Mouse (Mus musculus) liver, embryonic 15.5 days (tissue): ENCODE measurements around the gene A630001G21Rik. TPM values are rescaled to one million over a fixed set of nuclear protein-coding genes. Genes with fewer than 3 reads are reported as not detected.
A peak's percentile ranks its signal among the peaks of the same experiment; 100 is the strongest.

Experiments used
- ATAC-seq: fragments of 200-750 bp; cut with Nextera tagmentation; 2 replicates; pipeline ENCODE4 v1.8.0; 2017; ENCODE audit warnings: moderate number of reproducible peaks, mild to moderate bottlenecking, moderate library complexity; ENCODE audit not compliant: insufficient read depth
- H3K27ac ChIP-seq: fragments of 300-500 bp; sonication (generic); replicated peaks from 2 replicates; pipeline ENCODE4 v1.5.1; 2015; ENCODE audit warnings: mild to moderate bottlenecking, inconsistent platforms
- H3K27me3 ChIP-seq: fragments of 300-500 bp; sonication (generic); 2 replicates; pipeline ENCODE4 v1.6.1; 2015; ENCODE audit warnings: mild to moderate bottlenecking, inconsistent platforms
- H3K36me3 ChIP-seq: fragments of 300-500 bp; sonication (generic); replicated peaks from 2 replicates; pipeline ENCODE4 v1.6.1; 2015; ENCODE audit warnings: moderate library complexity, mild to moderate bottlenecking, inconsistent platforms
- H3K4me1 ChIP-seq: fragments of 300-500 bp; sonication (generic); replicated peaks from 2 replicates; pipeline ENCODE4 v1.6.1; 2015; ENCODE audit warnings: inconsistent platforms
- H3K4me2 ChIP-seq: fragments of 300-500 bp; sonication (generic); 2 replicates; pipeline ENCODE4 v1.6.1; 2015; ENCODE audit warnings: moderate library complexity, mild to moderate bottlenecking, inconsistent platforms
- H3K4me3 ChIP-seq: fragments of 300-500 bp; sonication (generic); replicated peaks from 2 replicates; pipeline ENCODE4 v1.5.1; 2015; ENCODE audit warnings: mild to moderate bottlenecking, inconsistent platforms
- H3K9ac ChIP-seq: fragments of 300-500 bp; sonication (generic); 2 replicates; pipeline ENCODE4 v1.6.1; 2015; ENCODE audit warnings: moderate library complexity, mild to moderate bottlenecking, inconsistent platforms
- H3K9me3 ChIP-seq: fragments of 300-500 bp; sonication (generic); replicated peaks from 2 replicates; pipeline ENCODE4 v1.6.1; 2016; ENCODE audit warnings: inconsistent platforms
- WGBS: fragments of 180-500 bp; shearing (Covaris S2); methylation state at CpG from one replicate; pipeline ENCODE4 v1.1.7; 2015; ENCODE audit warnings: mixed read lengths; ENCODE audit not compliant: insufficient replicate concordance; 5-methylcytosine and 5-hydroxymethylcytosine counted together
- polyA plus RNA-seq: library from polyadenylated mRNA; unstranded; fragments of >200 nt; fragmentation: Nextera tagmentation; extraction: Ambion mirVana; gene quantifications from 2 replicates; pipeline ENCODE4 v1.2.1, GENCODE M21; 2015

A630001G21Rik gene
- polyA plus RNA-seq, 1 experiment from 2014 or later = 2.8 TPM

DNA sequence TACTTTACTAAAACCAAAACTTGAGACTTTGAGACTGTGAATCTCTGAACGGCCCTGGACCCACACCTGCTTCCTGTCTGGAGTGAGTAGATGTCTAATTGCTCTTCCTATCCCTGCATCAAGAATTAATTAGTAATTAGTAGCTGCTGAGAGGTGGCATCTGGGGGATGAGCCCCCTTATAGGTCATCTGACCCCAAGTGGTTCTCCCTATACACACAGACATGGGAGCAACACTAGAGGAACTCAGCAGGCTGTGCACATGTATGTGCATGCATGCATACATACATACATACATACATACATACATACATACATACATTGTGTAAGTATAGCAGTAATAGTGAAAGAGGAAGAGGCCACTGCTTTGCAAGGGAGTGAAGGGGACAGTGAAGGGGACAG, 43.9 kb downstream of the A630001G21Rik start:
- Histone ChIP-seq H3K27ac (0 out of 2 replicates have a peak overlapping the region, but pooled peaks have one; percentile 74), H3K4me1 (peaks cover 11% of the 10 kb centered on the region), H3K9ac (no peak overlapping the region), H3K36me3 (no peaks in the 10 kb centered on the region), H3K4me2 (peak overlapping the region; percentile 70; the same call in 1 of the 2 replicates), H3K9me3 (no peaks in the 10 kb centered on the region), H3K27me3 (no peaks in the 10 kb centered on the region), H3K4me3 (no peak overlapping the region)
- 50% methylated on average over 1 of the region's 1 CpGs for WGBS
- ATAC-seq = no peak

DNA sequence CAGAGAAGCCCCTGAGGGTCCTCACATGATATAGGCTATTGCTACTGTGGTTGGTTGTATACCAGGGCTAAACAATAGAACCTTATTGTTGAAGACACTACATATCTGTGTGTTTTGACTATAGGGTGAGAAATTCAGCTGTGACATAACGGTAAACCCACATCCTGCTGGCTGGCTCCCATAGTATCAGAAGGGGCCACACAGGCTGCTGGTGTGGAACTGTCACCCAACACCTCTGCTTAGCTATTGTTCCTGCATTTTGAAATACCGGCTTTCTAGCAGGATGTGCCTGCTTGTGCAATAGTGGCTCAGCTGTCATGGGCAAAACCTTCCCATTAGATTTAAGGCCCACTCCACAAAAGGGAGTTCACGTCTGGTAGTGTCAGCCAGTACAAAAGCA, 45.9 kb downstream of the A630001G21Rik start:
- Histone ChIP-seq H3K36me3 (no peaks in the 10 kb centered on the region), H3K9me3 (no peaks in the 10 kb centered on the region), H3K27me3 (no peaks in the 10 kb centered on the region), H3K9ac (no peak overlapping the region), H3K4me2 (no peak overlapping the region), H3K4me3 (no peak overlapping the region), H3K27ac (0 out of 2 replicates have a peak overlapping the region, but pooled peaks have one; percentile 31), H3K4me1 (peaks cover 11% of the 10 kb centered on the region)
- no peak for ATAC-seq
- 45% methylated on average over 3 of the region's 3 CpGs for WGBS

DNA sequence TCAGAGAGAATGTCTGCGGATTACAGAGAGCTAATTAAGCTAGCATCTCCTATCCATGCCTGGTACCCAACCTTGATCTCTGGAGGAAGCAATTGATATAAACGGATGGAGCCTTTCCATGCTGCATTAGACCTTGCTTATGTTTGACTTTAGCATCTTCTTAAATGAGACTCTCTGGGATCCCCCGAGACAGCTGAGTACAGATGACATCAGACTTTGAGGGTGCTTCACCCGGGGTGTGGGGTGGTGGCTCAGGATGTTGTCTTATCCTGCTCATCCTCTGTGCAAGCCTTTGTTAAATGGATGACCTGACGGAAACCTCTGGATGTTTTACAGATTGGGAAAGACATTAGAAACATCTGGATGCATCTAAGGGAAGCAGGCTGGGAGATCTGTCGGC, 48.0 kb downstream of the A630001G21Rik start:
- Histone ChIP-seq H3K4me2 (no peak overlapping the region), H3K27me3 (no peaks in the 10 kb centered on the region), H3K9ac (no peak overlapping the region), H3K27ac (no peak overlapping the region), H3K4me3 (no peak overlapping the region), H3K36me3 (no peaks in the 10 kb centered on the region), H3K4me1 (peaks cover 4% of the 10 kb centered on the region; the same call in 1 of the 2 replicates), H3K9me3 (no peaks in the 10 kb centered on the region)
- ATAC-seq = no peak
- 55% methylated on average over 6 of the region's 6 CpGs for WGBS

DNA sequence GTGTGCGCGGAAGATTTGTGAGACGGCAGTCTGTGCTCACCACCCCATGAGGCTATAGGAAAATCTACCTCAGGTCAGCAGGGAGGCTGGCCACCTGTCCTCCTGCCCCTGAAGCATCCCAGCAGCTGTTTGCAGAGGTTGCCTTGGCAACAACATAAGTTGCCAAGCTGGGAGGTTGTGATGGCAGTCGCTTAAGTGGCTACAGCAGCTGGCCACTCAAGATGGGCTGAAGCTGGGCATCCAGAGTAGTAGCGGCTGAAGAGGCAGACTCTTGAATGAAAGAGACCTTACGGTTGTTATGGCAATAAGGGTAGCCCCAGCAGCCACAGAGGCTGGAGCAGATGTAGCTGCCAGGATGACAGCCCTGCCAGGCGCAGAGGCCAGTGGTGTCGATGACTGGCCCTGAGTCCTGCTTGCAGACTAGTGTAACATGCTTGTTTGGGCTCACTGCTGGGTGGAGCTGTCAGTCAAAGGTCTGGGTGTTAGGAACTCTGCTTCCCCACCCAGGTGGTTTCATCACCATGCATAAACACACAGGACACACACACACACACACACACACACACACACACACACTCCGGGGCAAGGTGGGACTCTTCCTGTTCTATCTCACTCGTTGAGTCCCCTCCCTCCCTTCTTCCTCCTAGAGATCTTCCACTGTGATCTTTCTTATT, 58.1 kb downstream of the A630001G21Rik start:
- H3K4me3 ChIP-seq = no peak overlapping the region
- no peaks in the 10 kb centered on the region for H3K9me3 ChIP-seq
- H3K4me2 ChIP-seq = no peak overlapping the region
- H3K27ac ChIP-seq = no peak overlapping the region
- H3K27me3 ChIP-seq = no peaks in the 10 kb centered on the region
- no peak overlapping the region for H3K9ac ChIP-seq
- H3K4me1 ChIP-seq = no peaks in the 10 kb centered on the region
- H3K36me3 ChIP-seq = no peaks in the 10 kb centered on the region
- 74% methylated on average over 10 of the region's 10 CpGs for WGBS
- no peak for ATAC-seq

DNA sequence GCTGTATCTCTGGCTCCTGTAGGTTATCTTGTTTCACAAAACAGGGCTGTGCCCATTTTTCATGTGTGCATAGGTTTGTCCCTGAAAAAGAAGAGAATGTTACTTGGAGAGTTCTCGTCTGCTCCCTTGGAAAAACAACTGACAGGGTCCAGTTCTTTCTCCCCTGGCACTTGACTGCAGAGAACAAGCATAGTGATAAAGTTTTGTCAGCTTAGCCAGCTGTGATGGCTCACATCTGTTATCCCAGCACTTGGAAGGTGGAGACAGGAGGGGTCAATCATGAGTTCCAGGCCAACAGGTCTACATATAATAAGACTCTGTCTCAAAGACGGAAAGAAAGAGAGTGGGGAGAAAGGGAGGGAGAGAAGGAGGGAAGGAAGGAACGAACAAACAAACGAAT, 59.4 kb downstream of the A630001G21Rik start:
- no peaks in the 10 kb centered on the region for H3K36me3 ChIP-seq

DNA sequence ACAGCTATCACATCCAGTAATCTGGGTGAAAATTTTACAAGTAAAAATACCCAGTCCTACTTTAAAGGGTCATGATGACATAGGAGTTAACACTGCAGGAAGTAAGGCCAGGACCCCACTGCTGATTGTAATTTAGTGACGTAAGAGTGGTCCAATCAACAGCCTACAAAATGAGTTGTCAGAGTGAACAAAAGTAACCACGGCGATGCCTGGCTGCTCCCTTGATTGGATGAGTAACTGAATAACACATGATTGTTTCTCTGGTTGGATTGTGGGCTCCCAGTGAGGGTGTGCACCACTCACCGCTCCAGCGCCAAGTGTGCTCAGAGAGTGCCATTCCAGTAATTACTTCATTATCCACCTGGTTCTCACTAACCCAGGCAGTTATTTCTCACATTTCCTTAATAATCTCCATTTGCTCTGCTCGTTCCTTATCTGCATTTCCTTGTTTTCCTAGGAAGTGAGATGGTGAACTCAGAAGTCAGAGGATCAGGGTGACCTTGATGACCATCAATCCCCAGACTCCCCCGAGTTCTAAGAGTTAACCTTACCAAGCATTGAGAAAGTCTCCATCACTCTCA, 61.9 kb downstream of the A630001G21Rik start:
- no peak overlapping the region for H3K9ac ChIP-seq
- 63% methylated on average over 7 of the region's 7 CpGs for WGBS
- no peaks in the 10 kb centered on the region for H3K27me3 ChIP-seq
- H3K9me3 ChIP-seq = no peaks in the 10 kb centered on the region
- H3K36me3 ChIP-seq = no peaks in the 10 kb centered on the region
- no peak for ATAC-seq
- no peaks in the 10 kb centered on the region for H3K4me1 ChIP-seq
- H3K4me3 ChIP-seq = no peak overlapping the region
- no peak overlapping the region for H3K27ac ChIP-seq
- H3K4me2 ChIP-seq = no peak overlapping the region

More for the DNA sequence above, 59.4 kb downstream of the A630001G21Rik start:
- Histone ChIP-seq H3K4me1 (no peaks in the 10 kb centered on the region), H3K9me3 (no peaks in the 10 kb centered on the region), H3K9ac (no peak overlapping the region), H3K4me2 (no peak overlapping the region), H3K27ac (no peak overlapping the region), H3K27me3 (no peaks in the 10 kb centered on the region), H3K4me3 (no peak overlapping the region)
- 65% methylated on average over 4 of the region's 4 CpGs for WGBS
- ATAC-seq = no peak

DNA sequence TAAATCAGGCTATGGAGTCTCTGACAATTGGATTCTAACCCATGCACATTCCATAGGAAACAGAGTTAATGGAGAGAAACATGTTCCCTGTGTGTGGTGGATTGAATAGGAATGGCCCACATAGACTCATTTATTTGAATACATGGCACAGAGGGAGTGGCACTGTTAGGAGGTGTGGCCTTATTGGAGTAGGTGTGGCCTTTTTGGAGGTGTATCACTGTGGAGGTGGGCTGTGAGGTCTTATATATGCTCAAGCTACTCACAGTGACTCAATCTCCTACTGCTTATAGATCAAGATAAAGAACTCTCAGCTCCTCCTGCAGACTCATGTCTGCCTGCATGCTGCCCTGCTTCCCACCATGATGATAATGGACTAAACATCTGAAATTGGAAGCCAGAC, 63.9 kb downstream of the A630001G21Rik start:
- no peaks in the 10 kb centered on the region for H3K36me3 ChIP-seq
- H3K4me2 ChIP-seq = no peak overlapping the region
- no peaks in the 10 kb centered on the region for H3K27me3 ChIP-seq
- H3K4me3 ChIP-seq = no peak overlapping the region
- no peaks in the 10 kb centered on the region for H3K4me1 ChIP-seq
- H3K27ac ChIP-seq = no peak overlapping the region
- ATAC-seq = no peak
- H3K9ac ChIP-seq = no peak overlapping the region
- no peaks in the 10 kb centered on the region for H3K9me3 ChIP-seq

DNA sequence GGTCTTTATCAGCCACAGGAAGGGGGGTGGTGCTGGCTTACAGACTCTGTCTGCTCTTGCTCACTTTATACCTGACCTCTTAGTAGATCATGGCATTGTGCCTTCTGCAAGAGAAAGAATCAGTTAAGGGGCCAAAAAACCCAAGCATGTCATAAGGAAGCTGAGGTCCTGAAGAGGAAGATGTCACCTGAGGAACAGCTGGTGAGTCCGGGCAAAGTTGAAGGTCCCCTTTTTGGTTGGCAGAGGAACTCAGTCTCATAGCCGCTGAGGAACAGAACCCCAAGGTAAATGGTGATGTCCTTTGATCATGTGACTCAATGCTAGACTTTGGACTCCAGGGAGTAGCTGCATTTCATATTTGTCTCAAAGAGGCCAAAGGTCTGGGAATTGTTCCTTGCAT, 71.7 kb downstream of the A630001G21Rik start:
- Histone ChIP-seq H3K4me2 (no peak overlapping the region), H3K36me3 (no peaks in the 10 kb centered on the region), H3K9me3 (no peaks in the 10 kb centered on the region), H3K4me1 (peaks cover 12% of the 10 kb centered on the region), H3K9ac (no peak overlapping the region), H3K27me3 (no peaks in the 10 kb centered on the region), H3K4me3 (no peak overlapping the region), H3K27ac (no peak overlapping the region)
- 55% methylated on average over 2 of the region's 2 CpGs for WGBS
- ATAC-seq = no peak

DNA sequence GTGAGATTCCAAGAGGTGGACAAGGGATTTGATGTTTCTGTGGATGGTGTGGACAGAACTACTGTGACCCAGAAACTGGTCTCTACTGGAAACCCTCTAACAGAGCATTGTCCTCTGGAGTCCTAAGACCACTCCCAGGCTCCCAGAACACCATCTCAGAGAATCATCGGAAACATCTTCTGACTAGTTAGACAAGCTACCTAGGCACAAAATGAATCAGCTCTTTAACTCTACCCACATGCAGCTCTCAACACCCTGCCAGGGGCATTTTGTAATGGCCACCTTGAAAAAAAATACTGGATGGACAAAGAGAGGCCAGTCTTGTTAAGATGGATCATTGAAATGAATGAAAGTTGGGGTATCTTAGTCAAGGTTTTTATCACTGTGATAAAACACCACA, 72.9 kb downstream of the A630001G21Rik start:
- H3K4me1 ChIP-seq = peaks cover 12% of the 10 kb centered on the region
- WGBS = 79% methylated on average over 1 of the region's 1 CpGs
- H3K27ac ChIP-seq = no peak overlapping the region
- no peaks in the 10 kb centered on the region for H3K27me3 ChIP-seq
- H3K4me2 ChIP-seq = no peak overlapping the region
- H3K36me3 ChIP-seq = no peaks in the 10 kb centered on the region
- H3K4me3 ChIP-seq = no peak overlapping the region
- no peak for ATAC-seq
- H3K9me3 ChIP-seq = no peaks in the 10 kb centered on the region
- no peak overlapping the region for H3K9ac ChIP-seq

DNA sequence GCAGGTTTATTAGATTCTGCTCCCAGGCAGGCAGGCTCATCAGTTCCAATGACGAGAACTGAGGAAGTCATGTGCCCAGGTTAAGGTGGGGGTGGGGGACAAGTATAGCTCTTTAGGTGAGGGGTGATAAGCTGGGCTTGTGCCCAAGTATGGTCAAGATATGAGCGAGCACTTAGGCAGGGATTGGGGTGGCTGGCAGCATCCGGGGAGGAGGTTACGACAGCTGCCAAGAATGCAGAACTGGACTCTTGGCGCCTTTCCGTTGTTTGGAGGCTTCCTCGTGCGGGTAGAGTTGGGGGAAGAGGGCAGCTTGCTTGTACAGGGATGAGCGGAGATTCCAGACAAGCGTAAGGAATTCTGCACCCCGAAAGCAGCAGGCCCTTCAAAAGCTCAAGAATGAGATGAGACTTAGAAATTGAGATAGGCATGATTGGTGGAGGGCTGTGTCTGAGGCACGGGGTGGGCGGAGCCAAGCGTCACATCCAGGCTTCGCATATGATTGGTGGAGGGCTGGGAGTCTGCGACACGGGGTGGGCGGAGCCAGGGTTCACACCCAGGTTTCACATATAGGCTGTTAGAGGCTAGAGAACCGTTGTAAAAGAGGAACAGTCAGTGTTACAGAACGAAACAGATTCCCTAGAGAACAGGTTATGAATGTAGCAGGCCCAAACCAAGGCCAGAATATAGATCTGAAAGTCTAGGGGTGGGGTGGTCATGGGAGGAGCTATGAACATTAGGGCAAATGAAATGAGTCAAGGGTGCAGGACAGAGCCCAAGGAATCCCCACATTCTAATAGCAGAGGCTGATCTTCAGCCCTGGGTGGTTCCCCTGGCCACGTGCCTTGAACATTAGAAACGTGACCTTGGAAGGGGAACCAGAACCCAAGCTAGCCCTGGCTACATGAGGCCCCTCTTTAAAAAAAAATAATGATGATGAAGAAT, 74.9 kb downstream of the A630001G21Rik start:
- H3K4me3 ChIP-seq = peak overlapping the region; percentile 40
- peaks cover 12% of the 10 kb centered on the region for H3K4me1 ChIP-seq
- no peaks in the 10 kb centered on the region for H3K9me3 ChIP-seq
- no peaks in the 10 kb centered on the region for H3K36me3 ChIP-seq
- peak overlapping the region; percentile 74 for H3K4me2 ChIP-seq
- 11% methylated on average over 22 of the region's 22 CpGs for WGBS
- no peak overlapping the region for H3K9ac ChIP-seq
- peak overlapping the region; percentile 70 for H3K27ac ChIP-seq
- ATAC-seq = peak; percentile 90
- no peaks in the 10 kb centered on the region for H3K27me3 ChIP-seq

DNA sequence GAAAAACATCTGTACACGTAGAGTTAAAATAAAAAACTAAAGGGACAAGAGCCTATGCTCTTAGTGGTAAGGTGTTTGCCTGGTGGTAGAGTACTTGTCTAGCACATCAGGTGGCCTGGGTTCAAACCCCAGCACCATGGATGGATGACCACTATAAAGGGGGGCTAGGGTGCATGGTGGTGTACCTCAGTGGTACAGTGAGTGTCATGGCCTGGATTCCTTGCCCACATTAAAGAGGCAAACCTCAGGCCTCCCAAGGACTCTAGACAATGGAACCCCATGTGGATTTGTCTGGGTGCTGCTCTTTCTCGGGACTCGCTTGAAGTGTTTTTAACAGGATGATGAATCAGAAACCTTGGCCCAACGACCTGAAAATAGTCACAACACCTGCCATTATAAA, 75.9 kb downstream of the A630001G21Rik start:
- no peak overlapping the region for H3K9ac ChIP-seq
- H3K4me3 ChIP-seq = no peak overlapping the region
- H3K27ac ChIP-seq = no peak overlapping the region
- H3K36me3 ChIP-seq = no peaks in the 10 kb centered on the region
- H3K4me2 ChIP-seq = no peak overlapping the region
- no peaks in the 10 kb centered on the region for H3K27me3 ChIP-seq
- H3K4me1 ChIP-seq = peaks cover 12% of the 10 kb centered on the region
- H3K9me3 ChIP-seq = no peaks in the 10 kb centered on the region
- no peak for ATAC-seq
- 64% methylated on average over 4 of the region's 4 CpGs for WGBS
